Mouse (Mus musculus) frontal cortex, postnatal 10 days (tissue): ENCODE measurements at regions not wholly inside any gene's neighbourhood (a gene's known extent, or its start where the extent isn't known, plus 50 kb on each side); places are given as distances from the start of the nearest gene placed in this dataset.

Source experiments
- DNase-seq, 2 experiments: peaks; one replicate each; pipeline ENCODE4 v3.0.0; 2022; ENCODE audit warnings: low spot score in 2 of 2, mixed read lengths in 1 of 2

GRCm38 (mm10) chr9:118405926-118406518, 72.0 kb upstream of the Eomes start:
- no peak for DNase-seq

DNA sequence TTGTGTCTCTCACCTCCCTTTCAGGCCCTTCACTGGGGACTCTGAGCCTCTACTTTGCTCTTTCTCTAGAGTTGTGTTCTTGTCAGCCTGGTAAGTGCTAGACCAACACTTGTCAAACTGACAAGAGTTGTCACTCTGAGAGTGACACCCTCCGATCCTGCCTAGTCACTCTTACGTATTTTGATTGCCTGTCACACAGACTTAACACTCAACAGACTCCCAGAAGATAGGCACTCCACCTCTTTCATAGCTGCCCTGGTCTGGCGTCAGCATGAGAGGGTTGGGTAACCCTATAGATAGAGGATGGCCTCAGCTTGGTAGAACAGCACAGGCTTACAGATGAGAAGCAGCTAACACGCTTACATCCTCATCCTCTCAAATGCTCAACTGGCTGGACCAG, 62.0 kb upstream of the Eomes start:
- DNase-seq: no peak

DNA sequence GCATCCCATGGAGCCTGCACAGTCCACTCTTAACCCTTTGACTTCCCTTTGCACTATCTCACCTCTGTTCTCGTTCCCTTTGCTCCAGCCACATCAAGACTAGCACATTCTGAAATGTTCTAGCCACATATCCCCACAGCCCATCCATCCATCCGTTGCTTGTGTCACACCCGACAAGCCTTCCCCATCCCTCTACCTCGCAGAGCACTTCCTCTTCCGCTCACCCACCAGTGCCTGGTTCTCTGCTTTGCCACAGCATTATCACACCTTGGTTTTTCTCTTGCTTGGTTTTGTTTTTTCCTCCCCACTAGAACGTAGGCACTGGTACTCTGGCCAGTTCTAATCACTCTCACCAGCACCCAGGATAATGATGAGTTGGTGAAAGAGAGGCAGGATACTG, 61.5 kb upstream of the Eomes start:
- no peak for DNase-seq

- DNase-seq: no peak
These were observed 53.7 kb upstream of the Eomes start for GRCm38 (mm10) chr9:118424344-118424743.
